Mouse (Mus musculus): ENCODE measurements around the gene Rprm. TPM values are rescaled to one million over a fixed set of nuclear protein-coding genes. Genes with fewer than 3 reads are reported as not detected.

The Rprm gene
- total RNA-seq (2021) = 10 to 100 TPM; 44.4 to 47.8 TPM
- long read RNA-seq, transcript Rprm-201 (1 exons, 1,460 nt) = major isoform, 35 of 35 reads
- long read RNA-seq, partial matches to known transcripts = 0 of 35 reads
- long read RNA-seq, other reads (novel, unspliced or antisense) = 0 of 35 reads

DNA sequence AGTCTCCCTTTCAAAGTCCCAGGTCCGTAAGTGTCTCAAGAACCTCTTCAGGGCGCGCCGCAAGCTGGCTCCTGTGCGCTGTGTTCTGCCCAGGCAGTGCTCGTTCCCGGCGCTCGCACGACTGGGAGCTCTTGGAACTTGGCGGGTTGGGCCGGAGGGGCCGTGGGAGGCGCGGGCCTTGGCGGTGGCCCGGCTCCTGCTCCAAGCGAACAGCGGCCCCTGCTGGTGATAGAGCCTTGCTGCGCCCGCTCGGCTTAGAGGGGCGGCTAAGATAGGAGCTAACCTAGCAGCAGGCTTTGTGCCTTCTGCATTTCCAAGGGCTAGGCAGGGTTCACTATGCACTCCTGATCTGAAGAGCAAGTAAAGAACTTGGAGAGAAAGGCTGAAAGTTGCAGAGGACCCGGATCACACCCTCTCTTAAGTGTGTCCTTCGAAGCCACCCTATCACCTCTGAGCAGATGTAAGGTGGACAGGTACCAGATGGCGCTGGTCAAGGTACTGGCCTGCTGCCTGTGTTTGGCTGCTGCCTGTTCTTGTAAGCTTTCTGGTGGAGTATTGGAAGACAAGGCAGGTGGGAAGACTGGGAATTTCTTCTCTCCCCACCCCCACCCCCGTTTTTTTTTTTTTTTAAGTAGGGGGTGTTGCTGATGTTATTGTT, at the start of gene Rprm:
TSS of gene Rprm (minus strand) at position 123 of the 658 bp plus-strand sequence.
- peak; percentile 97 to 98 for DNase-seq (ENCODE audit: low spot score in 2 of 2)

DNA sequence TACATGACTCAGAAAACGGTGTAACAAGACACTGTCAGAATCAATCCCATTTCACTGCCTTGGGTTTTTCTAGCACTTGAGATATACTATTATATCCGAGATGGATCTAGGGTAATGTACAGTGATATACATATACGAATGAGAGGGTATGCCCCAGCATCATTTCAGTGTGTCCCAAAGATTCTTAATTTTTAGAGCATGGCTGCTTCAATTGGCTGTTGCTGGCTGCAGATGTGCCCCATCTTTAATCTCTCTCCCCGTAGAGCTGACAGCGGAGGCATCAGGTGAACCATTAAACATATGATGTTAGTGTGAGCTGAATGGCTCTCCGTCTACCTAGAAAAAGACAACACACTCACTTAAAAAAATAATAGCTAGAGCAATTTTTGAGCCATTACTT, 34.0 kb upstream of the Rprm start:
- no peak for DNase-seq (ENCODE audit: low spot score in 2 of 2)

DNA sequence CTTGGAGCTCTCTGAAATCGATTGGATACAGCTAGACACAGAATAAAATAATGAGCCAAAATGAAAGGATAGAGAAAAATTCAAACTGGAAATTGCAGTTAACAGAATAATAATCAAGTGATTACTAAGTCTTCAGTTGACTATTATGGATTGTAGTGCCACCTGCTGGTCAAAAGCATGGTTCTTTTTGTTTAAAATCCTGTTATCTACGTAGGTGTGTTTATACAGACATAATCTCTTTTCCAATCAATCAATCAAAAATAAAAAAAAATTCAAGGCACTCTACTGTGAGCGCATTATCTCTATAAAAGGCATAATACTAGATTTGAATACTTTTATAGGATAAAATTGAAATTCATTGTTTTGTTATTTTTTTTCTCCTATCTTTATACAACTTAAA, 33.5 kb upstream of the Rprm start:
- peak; percentile 52 to 65 for DNase-seq (ENCODE audit: low spot score in 2 of 2)

DNA sequence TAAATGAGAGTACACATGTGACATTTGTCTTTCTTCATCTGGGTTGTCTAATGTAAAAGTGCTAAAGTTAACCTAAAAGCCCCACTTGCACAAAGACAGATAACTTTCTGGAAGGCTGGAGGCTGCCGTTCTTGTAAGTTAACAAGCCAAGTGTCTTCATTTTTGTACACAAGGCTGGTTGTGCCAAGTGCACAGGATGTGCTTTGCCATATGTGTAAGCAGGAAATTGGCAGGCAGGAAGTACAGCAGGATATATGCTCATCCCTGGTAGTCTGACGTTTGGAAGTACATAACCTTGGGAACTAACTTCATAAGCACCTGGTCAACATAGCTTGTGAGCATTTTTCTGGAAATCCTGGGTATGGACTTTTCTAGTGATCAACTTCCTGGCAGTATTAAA, 25.9 kb upstream of the Rprm start:
- no peak for DNase-seq (ENCODE audit: low spot score in 2 of 2)

DNA sequence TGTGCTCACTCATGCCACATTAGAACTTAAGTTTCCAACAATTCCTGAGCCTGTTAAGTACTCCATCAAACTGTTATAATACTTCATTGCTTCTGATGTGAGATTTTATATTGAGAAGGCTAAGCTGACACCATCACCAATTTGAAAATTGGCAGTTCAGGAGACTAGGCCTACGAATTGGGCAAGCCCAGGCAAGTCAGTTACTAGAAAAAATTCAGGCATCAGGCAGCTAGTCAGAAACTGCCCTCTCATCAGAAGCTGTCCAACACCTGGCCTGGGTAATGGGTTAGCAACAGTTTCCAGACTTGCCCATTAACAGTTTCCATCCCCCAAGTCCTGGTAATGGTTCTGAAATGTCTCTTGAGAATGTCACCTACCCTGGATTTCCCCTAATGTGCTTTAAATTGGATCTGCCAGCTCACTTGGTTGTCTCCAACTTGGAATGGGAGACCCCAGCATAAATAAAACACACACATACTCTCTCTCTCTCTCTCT, 20.9 kb upstream of the Rprm start:
- no peak for DNase-seq (ENCODE audit: low spot score in 2 of 2)

DNA sequence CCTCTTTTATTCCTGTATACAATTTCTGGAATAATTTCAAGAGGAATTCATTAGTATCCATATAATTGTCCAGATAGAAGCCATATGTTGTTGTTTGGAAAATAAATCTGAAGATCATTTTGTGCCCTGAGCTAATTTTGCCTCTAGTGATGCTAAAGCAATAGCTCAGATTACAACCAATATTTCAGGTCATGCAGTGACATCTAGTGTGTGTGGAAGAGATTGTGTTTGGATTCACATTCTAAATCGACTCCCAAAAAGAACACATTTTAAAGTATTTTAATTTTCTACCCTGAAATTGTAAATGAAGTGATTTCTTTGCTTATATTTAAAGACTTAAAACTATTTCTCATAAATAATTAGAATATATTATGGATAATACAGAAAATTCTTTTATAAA, 14.6 kb upstream of the Rprm start:
- DNase-seq (ENCODE audit: low spot score in 2 of 2) = no peak

DNA sequence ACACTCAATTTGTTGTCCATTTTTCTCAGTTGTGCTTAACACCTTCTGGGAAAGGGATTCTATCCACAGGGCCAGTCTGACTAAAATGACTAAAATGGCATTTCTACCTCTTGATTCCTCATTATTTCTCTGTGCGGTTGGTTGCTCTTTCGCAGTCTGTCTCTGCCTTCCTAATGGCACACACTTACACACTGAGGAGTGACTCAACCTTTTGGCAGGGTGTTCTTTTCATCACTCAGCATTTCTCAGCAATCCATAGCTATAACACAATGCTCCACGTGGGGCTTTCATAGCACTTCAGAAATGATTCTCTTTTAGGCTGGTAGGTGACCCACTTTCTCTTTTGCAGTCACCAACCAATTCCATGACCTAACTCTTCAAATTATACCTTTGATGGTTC, 7.3 kb upstream of the Rprm start:
- DNase-seq (ENCODE audit: low spot score in 2 of 2) = no peak

DNA sequence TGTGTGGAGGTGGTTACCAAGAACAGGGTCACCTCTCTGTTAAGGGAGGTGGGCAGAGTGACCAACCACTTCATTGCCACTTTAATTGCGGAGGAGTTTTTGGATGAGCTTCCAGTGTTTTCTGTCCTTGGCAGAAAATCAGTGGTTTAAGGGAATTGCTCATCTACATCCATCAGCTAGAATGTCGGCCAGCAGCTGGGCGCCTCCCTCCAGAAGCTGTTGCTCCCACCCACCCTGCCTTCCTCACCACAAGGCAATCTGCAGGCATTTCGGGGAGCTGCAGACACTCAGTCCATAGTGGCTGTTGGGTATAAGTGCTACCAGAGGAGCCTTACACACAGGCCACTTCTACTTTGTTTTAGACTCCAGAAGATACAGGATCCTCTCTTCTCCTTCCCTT, 902 bp upstream of the Rprm start:
- DNase-seq (ENCODE audit: low spot score in 2 of 2) = peak; percentile 7 to 28

DNA sequence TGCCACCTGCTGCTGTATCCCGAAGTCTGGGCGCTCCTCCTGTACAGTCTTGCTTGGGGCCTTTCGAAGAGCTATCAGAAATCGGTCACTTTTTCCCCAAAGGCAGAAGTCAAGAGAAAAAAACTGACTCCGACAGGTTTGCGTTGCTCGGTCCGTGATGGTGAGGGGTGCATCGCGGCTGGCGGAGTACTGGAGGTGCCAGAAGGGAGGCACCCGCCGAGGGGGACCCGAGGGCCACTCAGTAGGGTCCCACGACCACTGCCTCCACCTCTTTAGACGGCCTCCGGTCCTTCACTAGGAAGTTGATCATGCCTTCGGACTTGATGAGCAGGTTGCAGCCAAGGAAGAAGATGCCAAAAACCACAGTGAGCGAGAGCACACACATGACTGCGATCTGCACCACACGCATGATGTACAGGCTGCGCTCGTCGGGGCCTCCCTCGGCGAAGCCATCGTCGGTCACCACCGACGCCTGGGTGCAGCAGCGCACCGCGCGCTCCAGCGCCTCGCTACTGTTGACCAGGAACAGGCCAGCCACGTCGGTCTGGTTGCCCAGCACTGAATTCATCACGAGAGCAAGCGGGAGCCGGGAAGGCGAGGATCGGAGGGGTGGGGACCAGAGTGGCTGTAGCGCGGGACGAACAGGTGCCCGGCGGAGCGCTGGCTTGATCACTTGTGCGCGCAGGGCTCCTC, 469 bp downstream of the Rprm start:
- DNase-seq (ENCODE audit: low spot score in 2 of 2) = peak in 1 of 2 experiments; percentile 44

DNA sequence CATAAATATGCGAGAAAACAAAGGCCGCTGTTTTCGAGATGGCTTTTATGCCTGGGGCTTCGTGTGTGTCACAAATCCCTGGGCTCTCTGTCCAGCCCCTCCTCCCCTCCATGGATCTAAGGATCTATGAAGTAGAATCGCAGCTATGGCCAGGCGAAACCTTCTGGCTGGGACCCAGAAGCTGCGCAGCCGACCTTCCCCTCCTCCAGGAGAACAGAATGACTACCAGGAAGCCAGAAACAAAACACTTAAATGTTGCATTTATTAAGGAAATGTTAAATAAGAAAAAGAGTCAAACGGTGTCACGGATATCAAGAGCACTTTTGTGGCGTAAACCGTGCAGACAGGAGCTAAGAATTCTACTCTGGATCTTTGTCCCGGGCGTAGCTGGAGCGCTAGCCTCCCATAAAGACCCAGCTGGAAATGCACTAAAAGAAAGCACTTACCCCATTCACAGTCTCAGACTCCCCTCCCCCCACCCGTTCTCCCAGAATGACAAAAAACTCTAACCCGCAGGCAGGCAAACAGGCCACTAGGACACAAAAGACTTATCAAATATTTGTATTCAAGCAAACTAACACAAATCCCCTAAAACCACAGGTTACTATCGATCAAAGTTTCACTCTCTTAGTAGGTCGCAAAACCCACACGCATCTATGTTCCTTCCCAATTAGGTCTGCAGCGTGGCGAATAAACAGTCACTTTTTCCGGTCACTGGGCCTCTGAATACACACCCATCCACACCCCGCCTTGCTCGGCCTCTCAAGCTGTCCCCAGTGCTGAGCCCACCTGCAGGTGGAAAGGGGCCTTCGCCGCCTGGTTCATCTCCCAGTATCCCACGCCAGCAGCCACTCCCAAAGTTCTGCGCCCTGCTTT, 1.3 kb downstream of the Rprm start:
- DNase-seq (ENCODE audit: low spot score in 2 of 2) = peak; percentile 12 to 19

DNA sequence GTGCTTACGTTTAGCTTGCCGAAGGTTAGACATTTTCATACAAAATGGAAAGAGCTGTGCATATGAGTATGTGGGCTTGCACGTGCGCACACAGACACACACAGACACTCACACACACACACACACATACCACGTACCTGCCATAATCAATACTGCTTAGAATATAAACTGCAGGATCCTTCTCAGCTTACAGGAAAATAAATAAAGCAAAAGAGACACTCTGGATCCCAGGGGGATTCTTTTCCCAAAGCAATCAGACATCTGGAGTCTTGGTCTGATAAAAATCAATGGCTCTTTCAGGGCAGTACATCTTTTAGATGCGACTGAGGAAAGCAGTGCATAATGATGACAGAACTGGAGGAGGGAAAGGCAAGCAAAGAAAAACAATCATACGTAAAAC, 6.4 kb downstream of the Rprm start:
- DNase-seq (ENCODE audit: low spot score in 2 of 2) = no peak

DNA sequence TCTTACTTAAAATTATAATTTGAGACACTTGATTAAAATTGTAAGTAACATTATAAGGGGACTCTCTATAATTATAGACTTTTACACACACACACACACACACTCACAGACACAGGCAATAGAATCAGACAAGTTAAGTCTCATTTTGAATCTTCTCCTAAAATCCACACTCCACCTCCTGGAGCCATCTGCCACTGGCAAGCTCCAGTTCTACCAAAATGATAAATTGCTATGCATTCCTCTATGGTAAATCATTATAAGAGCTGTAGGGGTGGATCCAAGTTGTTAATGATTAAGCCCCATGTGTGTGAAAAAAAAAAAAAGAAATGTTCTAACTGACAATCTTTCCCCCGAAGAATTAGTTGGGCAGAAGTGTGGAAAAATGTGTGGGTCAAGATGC, 13.8 kb downstream of the Rprm start:
- no peak for DNase-seq (ENCODE audit: low spot score in 2 of 2)

DNA sequence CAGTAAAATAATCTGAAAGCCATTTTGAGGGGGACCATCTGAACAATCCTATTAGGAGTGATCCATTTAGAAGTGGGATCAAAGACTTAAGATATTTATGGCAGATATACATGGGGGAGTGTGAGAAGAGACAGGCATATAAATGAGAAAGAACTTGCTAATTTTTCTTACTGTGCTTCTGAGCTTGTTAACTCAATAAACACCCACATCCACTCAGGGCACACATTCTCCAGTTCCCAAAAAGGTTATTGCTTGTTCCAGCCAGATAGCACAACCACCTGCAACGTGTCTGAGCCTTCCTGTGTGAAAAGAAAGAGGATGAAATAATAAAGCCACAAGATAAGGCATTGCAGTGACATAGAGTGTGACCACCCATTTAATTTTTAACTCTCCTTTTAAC, 22.9 kb downstream of the Rprm start:
- no peak for DNase-seq (ENCODE audit: low spot score in 2 of 2)

DNA sequence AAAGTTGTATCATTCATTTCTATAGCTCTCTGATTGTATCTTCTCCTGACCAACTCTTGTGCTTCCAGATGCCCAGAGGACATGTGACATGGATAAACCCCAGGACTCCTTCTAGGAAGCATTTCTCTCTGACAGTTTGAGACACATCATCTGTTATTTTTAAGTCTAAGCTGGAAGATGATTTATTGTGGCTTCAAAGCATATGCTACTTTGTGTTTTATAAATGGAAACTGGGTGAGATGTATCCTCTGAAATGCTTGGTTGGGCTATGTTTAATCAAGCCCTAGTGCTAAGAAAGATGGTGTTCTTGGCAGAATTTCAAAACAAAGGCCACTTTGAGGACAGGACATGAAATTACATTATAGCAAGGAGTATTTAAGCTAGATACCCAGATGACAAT, 24.3 kb downstream of the Rprm start:
- DNase-seq (ENCODE audit: low spot score in 2 of 2) = no peak
